Mouse (Mus musculus) kidney, embryonic 16.5 days (tissue): ENCODE results near the gene Osmr. TPM values are rescaled to one million over a fixed set of nuclear protein-coding genes. Genes with fewer than 3 reads are reported as not detected.

Experiments
- ATAC-seq: fragments of 200-750 bp; cut with Nextera tagmentation; 2 replicates; pipeline ENCODE4 v1.8.0; 2017; ENCODE audit warnings: moderate TSS enrichment; ENCODE audit not compliant: low FRiP score, low TSS enrichment
- H3K27ac ChIP-seq: fragments of 300-500 bp; sonication (generic); 2 replicates; pipeline ENCODE4 v1.5.1; 2014; ENCODE audit warnings: low read length
- H3K27me3 ChIP-seq: fragments of 300-500 bp; sonication (generic); 2 replicates; pipeline ENCODE4 v1.6.1; 2014; ENCODE audit warnings: low read length, control low read depth, mixed read lengths; ENCODE audit not compliant: insufficient read depth
- H3K36me3 ChIP-seq: fragments of 300-500 bp; sonication (generic); 2 replicates; pipeline ENCODE4 v1.6.1; 2014; ENCODE audit warnings: low read length, control low read depth, mixed read lengths; ENCODE audit not compliant: insufficient read depth
- H3K4me1 ChIP-seq: fragments of 300-500 bp; sonication (generic); 2 replicates; pipeline ENCODE4 v1.6.1; 2014; ENCODE audit warnings: low read length, control low read depth, mixed read lengths; ENCODE audit not compliant: insufficient read depth
- H3K4me2 ChIP-seq: fragments of 300-500 bp; sonication (generic); replicated peaks from 2 replicates; pipeline ENCODE4 v1.6.1; 2014; ENCODE audit warnings: low read depth, low read length
- H3K4me3 ChIP-seq: fragments of 300-500 bp; sonication (generic); 2 replicates; pipeline ENCODE4 v1.5.1; 2014; ENCODE audit warnings: mild to moderate bottlenecking, low read length
- H3K9ac ChIP-seq: fragments of 300-500 bp; sonication (generic); replicated peaks from 2 replicates; pipeline ENCODE4 v1.6.1; 2014; ENCODE audit warnings: low read length
- H3K9me3 ChIP-seq: fragments of 300-500 bp; sonication (generic); 2 replicates; pipeline ENCODE4 v1.6.1; 2016; ENCODE audit warnings: low read length, control low read depth
- WGBS: fragments of 180-500 bp; shearing (Covaris S2); extraction: QIAGEN DNeasy Blood & Tissue Kit; methylation state at CpG from one replicate; pipeline ENCODE4 v1.1.7; 2014; 5-methylcytosine and 5-hydroxymethylcytosine counted together
- polyA plus RNA-seq: library from polyadenylated mRNA; unstranded; fragments of >200 nt; fragmentation: Nextera tagmentation; extraction: Ambion mirVana; gene quantifications from 2 replicates; pipeline ENCODE4 v1.2.1, GENCODE M21; 2015

The Osmr gene
- polyA plus RNA-seq, 1 experiment from 2014 or later, result 2.0 TPM

- H3K36me3 ChIP-seq, result no peaks in the 10 kb centered on the region
- 84% methylated on average over 5 of the region's 5 CpGs for WGBS
- no peak overlapping the region for H3K9ac ChIP-seq
- no peaks in the 10 kb centered on the region for H3K9me3 ChIP-seq
- no peaks in the 10 kb centered on the region for H3K4me1 ChIP-seq
- no peak for ATAC-seq
- H3K4me3 ChIP-seq, result no peak overlapping the region
- H3K27me3 ChIP-seq, result no peaks in the 10 kb centered on the region
- H3K27ac ChIP-seq, result no peak overlapping the region
- no peak overlapping the region for H3K4me2 ChIP-seq
These were observed 27.3 kb upstream of the Osmr start for GRCm38 (mm10) chr15:6901982-6902639.

- no peak for ATAC-seq
- Histone ChIP-seq H3K4me2 (no peak overlapping the region), H3K9me3 (no peaks in the 10 kb centered on the region), H3K36me3 (no peaks in the 10 kb centered on the region), H3K4me3 (no peak overlapping the region), H3K4me1 (no peaks in the 10 kb centered on the region), H3K27me3 (no peaks in the 10 kb centered on the region), H3K9ac (no peak overlapping the region), H3K27ac (no peak overlapping the region)
- 75% methylated on average over 6 of the region's 6 CpGs for WGBS
These were observed 26.5 kb upstream of the Osmr start for GRCm38 (mm10) chr15:6901236-6901635.

- no peaks in the 10 kb centered on the region for H3K9me3 ChIP-seq
- no peak overlapping the region for H3K9ac ChIP-seq
- no peaks in the 10 kb centered on the region for H3K36me3 ChIP-seq
- no peak overlapping the region for H3K4me3 ChIP-seq
- ATAC-seq, result no peak
- no peak overlapping the region for H3K4me2 ChIP-seq
- WGBS, result 87% methylated on average over 6 of the region's 6 CpGs
- no peaks in the 10 kb centered on the region for H3K27me3 ChIP-seq
- no peak overlapping the region for H3K27ac ChIP-seq
- peaks cover 15% of the 10 kb centered on the region for H3K4me1 ChIP-seq
These were observed 9.5 kb upstream of the Osmr start for GRCm38 (mm10) chr15:6884260-6884659.

GRCm38 (mm10) chr15:6883816-6884215 is 9.0 kb upstream of the Osmr start:
- 64% methylated on average over 5 of the region's 5 CpGs for WGBS

GRCm38 (mm10) chr15:6883091-6883490 is 8.3 kb upstream of the Osmr start:
- no peak for ATAC-seq
- no peaks in the 10 kb centered on the region for H3K36me3 ChIP-seq
- no peak overlapping the region for H3K9ac ChIP-seq
- H3K4me2 ChIP-seq, result no peak overlapping the region
- H3K27me3 ChIP-seq, result no peaks in the 10 kb centered on the region
- H3K9me3 ChIP-seq, result no peaks in the 10 kb centered on the region
- H3K4me1 ChIP-seq, result peaks cover 19% of the 10 kb centered on the region
- H3K4me3 ChIP-seq, result no peak overlapping the region
- 63% methylated on average over 4 of the region's 4 CpGs for WGBS
- no peak overlapping the region for H3K27ac ChIP-seq

More at GRCm38 (mm10) chr15:6883816-6884215, 9.0 kb upstream of the Osmr start:
- no peak for ATAC-seq
- H3K9me3 ChIP-seq, result no peaks in the 10 kb centered on the region
- H3K27ac ChIP-seq, result no peak overlapping the region
- H3K4me1 ChIP-seq, result peaks cover 19% of the 10 kb centered on the region
- H3K27me3 ChIP-seq, result no peaks in the 10 kb centered on the region
- H3K4me3 ChIP-seq, result no peak overlapping the region
- H3K4me2 ChIP-seq, result no peak overlapping the region
- no peaks in the 10 kb centered on the region for H3K36me3 ChIP-seq
- no peak overlapping the region for H3K9ac ChIP-seq

- Histone ChIP-seq H3K4me3 (no peak overlapping the region), H3K27ac (no peak overlapping the region), H3K4me2 (no peak overlapping the region), H3K27me3 (no peaks in the 10 kb centered on the region), H3K4me1 (peaks cover 19% of the 10 kb centered on the region), H3K9me3 (no peaks in the 10 kb centered on the region), H3K9ac (no peak overlapping the region), H3K36me3 (no peaks in the 10 kb centered on the region)
- no peak for ATAC-seq
- 30% methylated on average over 7 of the region's 7 CpGs for WGBS
These were observed 7.4 kb upstream of the Osmr start for GRCm38 (mm10) chr15:6882180-6882579.

- H3K9ac ChIP-seq, result no peak overlapping the region
- WGBS, result 69% methylated on average over 9 of the region's 9 CpGs
These were observed 6.4 kb upstream of the Osmr start for GRCm38 (mm10) chr15:6881211-6881610.

GRCm38 (mm10) chr15:6873807-6874600 is 765 bp downstream of the Osmr start:
- Histone ChIP-seq H3K27ac (no peak overlapping the region), H3K9me3 (no peaks in the 10 kb centered on the region), H3K27me3 (0 out of 2 replicates have a peak, but pooled peaks cover 4% of the 10 kb centered on the region), H3K36me3 (no peaks in the 10 kb centered on the region), H3K4me3 (peak overlapping the region; percentile 59), H3K4me1 (peaks cover 12% of the 10 kb centered on the region), H3K9ac (peak overlapping the region; percentile 64), H3K4me2 (peak overlapping the region; percentile 69)
- peak; percentile 68 for ATAC-seq
- under 1% methylated on average over 52 of the region's 52 CpGs for WGBS

More at GRCm38 (mm10) chr15:6881211-6881610, 6.4 kb upstream of the Osmr start:
- H3K27me3 ChIP-seq, result no peaks in the 10 kb centered on the region
- no peak for ATAC-seq
- H3K9me3 ChIP-seq, result no peaks in the 10 kb centered on the region
- peaks cover 19% of the 10 kb centered on the region for H3K4me1 ChIP-seq
- H3K4me2 ChIP-seq, result no peak overlapping the region
- no peak overlapping the region for H3K4me3 ChIP-seq
- no peaks in the 10 kb centered on the region for H3K36me3 ChIP-seq
- no peak overlapping the region for H3K27ac ChIP-seq

- H3K36me3 ChIP-seq, result no peaks in the 10 kb centered on the region
- 38% methylated on average over 17 of the region's 17 CpGs for WGBS
- no peaks in the 10 kb centered on the region for H3K9me3 ChIP-seq
- H3K27ac ChIP-seq, result no peak overlapping the region
- H3K9ac ChIP-seq, result no peak overlapping the region
- H3K4me2 ChIP-seq, result peak overlapping the region; percentile 69
- peak overlapping the region; percentile 59 for H3K4me3 ChIP-seq
- H3K27me3 ChIP-seq, result 0 out of 2 replicates have a peak, but pooled peaks cover 4% of the 10 kb centered on the region
- peaks cover 10% of the 10 kb centered on the region; the same call in 1 of the 2 replicates for H3K4me1 ChIP-seq
- 0 out of 2 replicates have a peak, but pooled peaks have one; percentile 13 for ATAC-seq
These were observed 1.5 kb downstream of the Osmr start for GRCm38 (mm10) chr15:6873154-6873806.
